Mouse (Mus musculus) bone marrow macrophage, adult 2 months (primary cell): Measurements from ENCODE around the gene Pxn.
"Not testable (repeated sequence)": the region's sequence is repeated elsewhere in the genome, so short reads cannot be mapped to it uniquely, and the experiment has no call there.

Experiments
- CTCF ChIP-seq: IDR thresholded peaks from 2 replicates; pipeline ENCODE4 v1.5.1; 2012; ENCODE audit warnings: low read depth, mild to moderate bottlenecking, low read length, moderate library complexity
- POLR2A ChIP-seq: IDR thresholded peaks from 2 replicates; pipeline ENCODE4 v1.6.1; 2012; ENCODE audit warnings: mild to moderate bottlenecking, low read depth, low read length, borderline replicate concordance

DNA sequence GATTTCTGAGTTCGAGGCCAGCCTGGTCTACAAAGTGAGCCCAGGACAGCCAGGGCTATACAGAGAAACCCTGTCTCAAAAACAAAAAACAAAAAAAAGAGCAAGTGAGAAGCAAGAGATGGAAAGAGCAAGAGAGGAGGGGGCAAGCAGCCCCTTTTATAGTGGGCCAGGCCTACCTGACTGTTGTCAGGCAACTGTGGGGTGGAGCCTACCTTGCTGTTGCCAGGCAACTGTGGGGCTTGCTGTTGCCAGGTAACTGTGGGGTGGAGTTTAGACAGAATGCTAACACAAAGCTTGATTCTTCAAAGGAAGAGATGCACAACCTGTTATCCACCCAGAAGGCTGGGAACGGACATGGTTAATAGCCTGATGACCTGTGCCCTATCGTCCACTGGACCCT, 10.9 kb upstream of the Pxn start:
- not testable (repeated sequence) for TF ChIP-seq CTCF, POLR2A
